Mouse (Mus musculus) liver, adult 2 months (tissue): Measurements from ENCODE around the gene Alkbh5. TPM values are rescaled to one million over a fixed set of nuclear protein-coding genes. Genes with fewer than 3 reads are reported as not detected.

ENCODE experiments used
- DNase-seq: peaks from one replicate; pipeline ENCODE4 v3.0.0-alpha.2; 2011; ENCODE audit warnings: low read depth, low spot score; ENCODE audit errors: extremely low read depth
- H3K27ac ChIP-seq: fragments of 200-500 bp; replicated peaks from 2 replicates; pipeline ENCODE4 v1.5.1; 2012; ENCODE audit warnings: low read depth, mild to moderate bottlenecking, control low read depth, inconsistent platforms, low read length; ENCODE audit not compliant: insufficient read depth
- H3K27me3 ChIP-seq: fragments of 200-500 bp; 2 replicates; pipeline ENCODE4 v1.6.1; 2012; ENCODE audit warnings: mild to moderate bottlenecking, moderate library complexity, low read length, inconsistent platforms; ENCODE audit not compliant: control insufficient read depth, insufficient read depth
- H3K36me3 ChIP-seq: fragments of 200-500 bp; 2 replicates; pipeline ENCODE4 v1.6.1; 2012; ENCODE audit warnings: low read length, inconsistent platforms; ENCODE audit not compliant: control insufficient read depth, insufficient read depth
- H3K4me1 ChIP-seq: fragments of 200-500 bp; 2 replicates; pipeline ENCODE4 v1.6.1; 2011; ENCODE audit warnings: low read length; ENCODE audit not compliant: control insufficient read depth, insufficient read depth
- H3K4me3 ChIP-seq: fragments of 200-500 bp; 2 replicates; pipeline ENCODE4 v1.5.1; 2011; ENCODE audit warnings: low read depth, mild to moderate bottlenecking, control low read depth, low read length, moderate library complexity; ENCODE audit not compliant: insufficient read depth
- H3K79me2 ChIP-seq: fragments of 200-500 bp; 2 replicates; pipeline ENCODE4 v1.6.1; 2012; ENCODE audit warnings: inconsistent platforms, mild to moderate bottlenecking, low read length, moderate library complexity; ENCODE audit not compliant: control insufficient read depth, insufficient read depth
- H3K9ac ChIP-seq: fragments of 200-500 bp; 2 replicates; pipeline ENCODE4 v1.6.1; 2012; ENCODE audit warnings: low read depth, mild to moderate bottlenecking, control low read depth, inconsistent platforms, low read length
- CTCF ChIP-seq: fragments of 200-500 bp; IDR thresholded peaks from 2 replicates; pipeline ENCODE4 v1.5.1; 2011; ENCODE audit warnings: low read depth, low read length, control low read depth
- POLR2A ChIP-seq: fragments of 200-500 bp; IDR thresholded peaks from 2 replicates; pipeline ENCODE4 v1.6.1; 2011; ENCODE audit warnings: low read length, control low read depth; ENCODE audit not compliant: insufficient read depth; ENCODE audit errors: extremely low read depth
- WGBS: fragments of 180-500 bp; shearing (Covaris S2); methylation state at CpG from one replicate; pipeline ENCODE4 v1.1.7; 2018; 5-methylcytosine and 5-hydroxymethylcytosine counted together
- polyA plus RNA-seq: library from polyadenylated mRNA; depleted of rRNA; stranded (reverse); fragments of >200 nt; gene quantifications from 2 replicates; pipeline ENCODE4 v1.2.3, GENCODE M21; 2012
- total RNA-seq: library from RNA; depleted of rRNA; stranded (reverse); fragments of >200 nt; gene quantifications from 2 replicates; pipeline ENCODE4 v1.2.3, GENCODE M21; 2014

The Alkbh5 gene
- total and polyA plus RNA-seq, 2 experiments, result 21.2 to 25.2 TPM

- H3K79me2 ChIP-seq, result no peaks in the 10 kb centered on the region
- no peak for DNase-seq
- H3K36me3 ChIP-seq, result no peaks in the 10 kb centered on the region
- no peaks in the 10 kb centered on the region for H3K4me1 ChIP-seq
- H3K9ac ChIP-seq, result no peak overlapping the region
- H3K4me3 ChIP-seq, result no peak overlapping the region
- WGBS, result 65% methylated on average over 1 of the region's 1 CpGs
- TF ChIP-seq POLR2A (no peak), CTCF (no peak)
- peaks cover 13% of the 10 kb centered on the region for H3K27me3 ChIP-seq
- no peak overlapping the region for H3K27ac ChIP-seq
These were observed 24.3 kb upstream of the Alkbh5 start for GRCm38 (mm10) chr11:60511893-60512292.

- H3K9ac ChIP-seq, result no peak overlapping the region
- no peak for TF ChIP-seq POLR2A
- peak; percentile 10; the same call in 1 of the 2 replicates for TF ChIP-seq CTCF
- no peaks in the 10 kb centered on the region for H3K4me1 ChIP-seq
- WGBS, result 85% methylated on average over 2 of the region's 2 CpGs
- no peak for DNase-seq
- H3K27ac ChIP-seq, result no peak overlapping the region
- no peaks in the 10 kb centered on the region for H3K79me2 ChIP-seq
- peaks cover 13% of the 10 kb centered on the region for H3K27me3 ChIP-seq
- H3K36me3 ChIP-seq, result no peaks in the 10 kb centered on the region
- no peak overlapping the region for H3K4me3 ChIP-seq
These were observed 23.7 kb upstream of the Alkbh5 start for GRCm38 (mm10) chr11:60512520-60512919.

- no peak for TF ChIP-seq POLR2A
- TF ChIP-seq CTCF, result no peak
- no peak overlapping the region for H3K4me3 ChIP-seq
- DNase-seq, result no peak
- no peak overlapping the region for H3K27ac ChIP-seq
- H3K27me3 ChIP-seq, result no peaks in the 10 kb centered on the region
- no peaks in the 10 kb centered on the region for H3K36me3 ChIP-seq
- WGBS, result 76% methylated on average over 2 of the region's 2 CpGs
- no peaks in the 10 kb centered on the region for H3K4me1 ChIP-seq
- H3K79me2 ChIP-seq, result no peaks in the 10 kb centered on the region
- H3K9ac ChIP-seq, result no peak overlapping the region
These were observed 21.2 kb upstream of the Alkbh5 start for GRCm38 (mm10) chr11:60514941-60515340.

GRCm38 (mm10) chr11:60518305-60518704 lies 17.9 kb upstream of the Alkbh5 start:
- TF ChIP-seq CTCF (no peak), POLR2A (no peak)
- Histone ChIP-seq H3K36me3 (no peaks in the 10 kb centered on the region), H3K27me3 (no peaks in the 10 kb centered on the region), H3K79me2 (no peaks in the 10 kb centered on the region), H3K27ac (no peak overlapping the region), H3K4me1 (no peaks in the 10 kb centered on the region), H3K4me3 (no peak overlapping the region), H3K9ac (no peak overlapping the region)
- no peak for DNase-seq
- 75% methylated on average over 4 of the region's 4 CpGs for WGBS

- 86% methylated on average over 5 of the region's 5 CpGs for WGBS
These were observed 14.2 kb upstream of the Alkbh5 start for GRCm38 (mm10) chr11:60522027-60522426.

GRCm38 (mm10) chr11:60522661-60523365 lies 13.4 kb upstream of the Alkbh5 start:
- 97% methylated on average over 6 of the region's 6 CpGs for WGBS
- Histone ChIP-seq H3K36me3 (no peaks in the 10 kb centered on the region), H3K27me3 (no peaks in the 10 kb centered on the region), H3K9ac (no peak overlapping the region), H3K79me2 (no peaks in the 10 kb centered on the region), H3K4me3 (no peak overlapping the region), H3K4me1 (no peaks in the 10 kb centered on the region), H3K27ac (no peak overlapping the region)
- TF ChIP-seq POLR2A (no peak), CTCF (no peak)
- DNase-seq, result no peak

More at GRCm38 (mm10) chr11:60522027-60522426, 14.2 kb upstream of the Alkbh5 start:
- Histone ChIP-seq H3K27me3 (no peaks in the 10 kb centered on the region), H3K27ac (no peak overlapping the region), H3K36me3 (no peaks in the 10 kb centered on the region), H3K4me3 (no peak overlapping the region), H3K79me2 (no peaks in the 10 kb centered on the region), H3K9ac (no peak overlapping the region), H3K4me1 (no peaks in the 10 kb centered on the region)
- DNase-seq, result no peak
- TF ChIP-seq POLR2A, result no peak
